Mouse (Mus musculus) cerebellum, adult 2 months (tissue): ENCODE results near the gene Cks2.

Experiments used
- CTCF ChIP-seq: fragments of 200-500 bp; IDR thresholded peaks from 2 replicates; pipeline ENCODE4 v1.5.1; 2011; ENCODE audit warnings: low read depth, mild to moderate bottlenecking, control low read depth, low read length, moderate library complexity, borderline replicate concordance; ENCODE audit not compliant: insufficient read depth
- POLR2A ChIP-seq: fragments of 200-500 bp; IDR thresholded peaks from 2 replicates; pipeline ENCODE4 v1.6.1; 2011; ENCODE audit warnings: low read length, control low read depth, borderline replicate concordance; ENCODE audit not compliant: insufficient read depth

GRCm38 (mm10) chr13:51656516-51657235, 11.6 kb downstream of the Cks2 start:
- TF ChIP-seq CTCF: no peak
- TF ChIP-seq POLR2A: no peak
